Mouse (Mus musculus): ENCODE measurements at regions not wholly inside any gene's neighbourhood (a gene's known extent, or its start where the extent isn't known, plus 50 kb on each side); places are given as distances from the start of the nearest gene placed in this dataset.

GRCm38 (mm10) chr6:51362475-51363226, 69.8 kb upstream of the Nfe2l3 start:
- peak; percentile 80 to 91 for DNase-seq

GRCm38 (mm10) chr6:51364776-51365175, 67.7 kb upstream of the Nfe2l3 start:
- no peak for DNase-seq

DNA sequence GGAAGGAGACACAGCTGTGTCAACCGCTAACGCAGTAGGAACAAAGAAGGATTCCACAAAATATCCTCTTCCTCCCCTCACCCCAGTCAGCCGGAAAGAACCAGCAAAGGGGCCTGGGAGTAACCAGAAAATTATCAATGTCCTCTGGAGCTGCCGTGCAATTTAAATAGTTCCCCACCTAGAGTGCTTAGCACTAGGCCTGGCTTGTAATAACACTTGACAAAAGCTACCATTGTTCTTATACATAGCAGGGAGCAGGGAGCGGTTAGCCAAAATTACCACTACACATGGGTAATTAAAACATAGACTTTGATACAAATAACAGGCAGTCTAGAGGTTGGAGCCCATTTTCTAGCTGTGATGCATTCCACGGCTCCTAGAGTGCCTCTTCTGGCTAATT, 62.7 kb upstream of the Nfe2l3 start:
- DNase-seq, result no peak

- no peak for DNase-seq
Observed at GRCm38 (mm10) chr6:51372357-51372756, 60.1 kb upstream of the Nfe2l3 start.

DNA sequence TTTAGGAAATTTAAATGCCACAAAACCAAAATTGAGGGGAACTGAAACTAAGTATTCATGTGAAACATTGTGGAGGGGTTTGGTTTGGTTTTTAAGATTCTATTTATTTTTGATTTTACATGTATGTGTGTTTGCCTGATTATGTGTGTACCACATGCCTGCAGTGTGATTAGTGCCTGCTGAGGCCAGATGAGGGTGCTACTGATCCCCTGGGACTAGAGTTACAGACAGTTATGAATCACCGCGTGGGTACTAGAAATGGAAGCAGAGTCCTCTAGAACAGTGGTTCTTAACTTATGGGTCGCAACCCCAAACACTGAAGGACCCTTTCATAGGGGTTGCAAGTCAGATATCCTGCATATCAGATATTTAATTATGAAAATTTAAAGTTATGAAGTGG, 54.0 kb upstream of the Nfe2l3 start:
- DNase-seq, result no peak

- DNase-seq, result no peak
Observed at GRCm38 (mm10) chr6:51379074-51379473, 53.4 kb upstream of the Nfe2l3 start.

GRCm38 (mm10) chr6:51379560-51380274, 52.8 kb upstream of the Nfe2l3 start:
- DNase-seq, result peak; percentile 12 to 58

- DNase-seq, result no peak
Observed at GRCm38 (mm10) chr6:51380275-51380575, 52.2 kb upstream of the Nfe2l3 start.

DNA sequence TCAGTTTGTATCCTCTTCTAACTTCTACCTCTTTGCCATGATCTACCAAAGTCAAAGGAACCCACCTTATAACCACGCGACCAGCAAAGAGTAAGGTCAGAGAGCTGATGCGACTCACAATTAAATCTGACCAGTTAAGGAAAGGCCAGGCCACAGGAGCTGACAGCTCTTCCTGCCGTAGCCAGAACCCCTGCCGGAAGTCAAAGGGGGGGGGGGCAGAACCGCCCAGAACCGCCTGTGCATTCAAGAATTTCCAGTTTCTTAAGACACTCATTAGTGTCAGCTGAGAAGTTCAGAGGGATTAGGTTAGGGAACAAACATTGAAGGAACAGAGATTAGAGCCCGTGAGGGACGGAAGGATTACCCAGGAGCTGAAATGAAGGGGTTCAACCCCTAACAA, 51.0 kb upstream of the Nfe2l3 start:
- peak; percentile 7 to 8 for DNase-seq
